Mouse (Mus musculus): Measurements from ENCODE around the gene Gm17359. TPM values are rescaled to one million over a fixed set of nuclear protein-coding genes. Genes with fewer than 3 reads are reported as not detected.

Gene Gm17359
- polyA plus RNA-seq, 1 experiment: 297 TPM

GRCm38 (mm10) chr3:79491614-79492013 lies 155.2 kb downstream of the Gm17359 start:
- no peaks in the 10 kb centered on the region for H3K27me3 ChIP-seq (ENCODE audit: control insufficient read depth, insufficient read depth, low read length)
- H3K4me1 ChIP-seq (ENCODE audit: control insufficient read depth, insufficient read depth, low read length): no peaks in the 10 kb centered on the region
- no peak overlapping the region for H3K4me3 ChIP-seq (ENCODE audit: control insufficient read depth, low read depth, low read length)
- H3K27ac ChIP-seq (ENCODE audit: control insufficient read depth, insufficient read depth, low read depth, low read length): no peak overlapping the region
- H3K36me3 ChIP-seq (ENCODE audit: control insufficient read depth, insufficient read depth, low read length): no peaks in the 10 kb centered on the region; the same call in 1 of the 2 replicates
- TF ChIP-seq POLR2A (IDR thresholded peaks at IDR 0.05; ENCODE audit: control insufficient read depth, low read depth, low read length) (no peak), CTCF (IDR thresholded peaks at IDR 0.05; ENCODE audit: control insufficient read depth, insufficient read depth, insufficient replicate concordance, low read depth, low read length) (no peak)

DNA sequence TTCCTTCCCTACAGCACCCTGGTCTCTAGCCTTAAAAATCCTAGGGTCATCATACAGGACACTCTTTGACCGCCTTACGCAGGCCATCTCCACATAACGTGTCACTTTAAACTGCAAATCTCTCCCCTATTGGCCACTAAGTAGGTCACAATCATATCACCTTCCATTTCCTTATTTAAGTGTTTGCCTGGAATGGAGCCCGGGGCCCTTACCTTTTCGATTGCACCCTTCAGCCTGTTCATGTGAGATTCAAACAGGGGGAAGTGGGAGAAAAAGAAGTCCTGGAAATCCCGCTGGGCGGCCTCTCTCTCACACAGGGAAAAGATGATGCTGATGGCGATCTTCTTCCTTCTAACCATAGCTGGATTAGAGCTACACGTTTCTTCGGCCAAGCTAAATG lies 156.6 kb downstream of the Gm17359 start:
- Histone ChIP-seq H3K4me3 (ENCODE audit: control insufficient read depth, low read depth, low read length) (no peak overlapping the region), H3K4me1 (ENCODE audit: control insufficient read depth, insufficient read depth, low read length) (no peaks in the 10 kb centered on the region), H3K36me3 (ENCODE audit: control insufficient read depth, insufficient read depth, low read length) (no peaks in the 10 kb centered on the region; the same call in 1 of the 2 replicates), H3K27ac (ENCODE audit: control insufficient read depth, insufficient read depth, low read depth, low read length) (no peak overlapping the region), H3K27me3 (ENCODE audit: control insufficient read depth, insufficient read depth, low read length) (no peaks in the 10 kb centered on the region)
- TF ChIP-seq CTCF (IDR thresholded peaks at IDR 0.05; ENCODE audit: control insufficient read depth, insufficient read depth, insufficient replicate concordance, low read depth, low read length) (no peak), POLR2A (IDR thresholded peaks at IDR 0.05; ENCODE audit: control insufficient read depth, low read depth, low read length) (no peak)

- Histone ChIP-seq H3K4me3 (ENCODE audit: control insufficient read depth, low read depth, low read length) (no peak overlapping the region), H3K27ac (ENCODE audit: control insufficient read depth, insufficient read depth, low read depth, low read length) (no peak overlapping the region), H3K27me3 (ENCODE audit: control insufficient read depth, insufficient read depth, low read length) (no peaks in the 10 kb centered on the region), H3K4me1 (ENCODE audit: control insufficient read depth, insufficient read depth, low read length) (no peaks in the 10 kb centered on the region), H3K36me3 (ENCODE audit: control insufficient read depth, insufficient read depth, low read length) (no peaks in the 10 kb centered on the region; the same call in 1 of the 2 replicates)
- TF ChIP-seq POLR2A (IDR thresholded peaks at IDR 0.05; ENCODE audit: control insufficient read depth, low read depth, low read length): no peak
- TF ChIP-seq CTCF (IDR thresholded peaks at IDR 0.05; ENCODE audit: control insufficient read depth, insufficient read depth, insufficient replicate concordance, low read depth, low read length): no peak
Measured at GRCm38 (mm10) chr3:79494028-79494427, 157.6 kb downstream of the Gm17359 start.

DNA sequence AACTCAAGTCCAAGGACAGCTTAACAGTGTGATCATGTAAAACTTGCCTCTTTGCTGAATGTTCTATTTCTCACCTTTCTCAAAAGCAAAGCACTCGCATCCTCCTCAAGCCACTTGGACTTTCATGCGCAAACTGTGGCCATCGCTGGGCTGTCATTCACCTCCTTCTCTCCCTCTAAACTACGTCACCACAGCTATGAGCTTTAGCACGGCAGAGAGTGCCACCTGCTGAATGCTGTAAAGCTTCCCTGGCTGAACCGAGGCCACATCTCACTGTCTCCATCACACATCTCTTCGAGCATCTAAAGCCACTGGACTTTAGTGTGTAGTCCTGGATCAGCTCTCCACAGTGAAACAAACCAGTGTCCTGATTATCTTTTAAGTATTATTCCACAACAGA lies 158.7 kb downstream of the Gm17359 start:
- Histone ChIP-seq H3K27me3 (ENCODE audit: control insufficient read depth, insufficient read depth, low read length) (no peaks in the 10 kb centered on the region), H3K4me1 (ENCODE audit: control insufficient read depth, insufficient read depth, low read length) (no peaks in the 10 kb centered on the region), H3K36me3 (ENCODE audit: control insufficient read depth, insufficient read depth, low read length) (no peaks in the 10 kb centered on the region; the same call in 1 of the 2 replicates), H3K4me3 (ENCODE audit: control insufficient read depth, low read depth, low read length) (no peak overlapping the region), H3K27ac (ENCODE audit: control insufficient read depth, insufficient read depth, low read depth, low read length) (no peak overlapping the region)
- TF ChIP-seq CTCF (IDR thresholded peaks at IDR 0.05; ENCODE audit: control insufficient read depth, insufficient read depth, insufficient replicate concordance, low read depth, low read length) (peak; percentile 3; the same call in 1 of the 2 replicates), POLR2A (IDR thresholded peaks at IDR 0.05; ENCODE audit: control insufficient read depth, low read depth, low read length) (no peak)

DNA sequence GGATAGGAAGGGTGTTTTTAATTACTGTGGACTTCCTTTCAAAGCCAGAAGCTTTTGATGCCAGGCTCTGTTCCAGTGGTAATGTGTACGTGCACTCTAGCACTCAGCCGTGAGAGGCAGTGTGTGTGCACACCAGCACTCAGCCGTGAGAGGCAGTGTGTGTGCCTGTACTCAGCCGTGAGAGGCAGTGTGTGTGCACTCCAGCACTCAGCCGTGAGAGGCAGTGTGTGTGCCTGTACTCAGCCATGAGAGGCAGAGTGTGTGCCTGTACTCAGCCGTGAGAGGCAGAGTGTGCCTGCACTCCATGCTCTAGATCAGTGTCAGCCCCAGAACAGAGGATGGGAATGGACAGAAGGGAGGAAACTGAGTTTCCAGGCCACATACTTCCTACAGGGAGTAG lies 160.2 kb downstream of the Gm17359 start:
- Histone ChIP-seq H3K27ac (ENCODE audit: control insufficient read depth, insufficient read depth, low read depth, low read length) (no peak overlapping the region), H3K4me3 (ENCODE audit: control insufficient read depth, low read depth, low read length) (no peak overlapping the region), H3K36me3 (ENCODE audit: control insufficient read depth, insufficient read depth, low read length) (no peaks in the 10 kb centered on the region; the same call in 1 of the 2 replicates), H3K27me3 (ENCODE audit: control insufficient read depth, insufficient read depth, low read length) (no peaks in the 10 kb centered on the region), H3K4me1 (ENCODE audit: control insufficient read depth, insufficient read depth, low read length) (no peaks in the 10 kb centered on the region)
- no peak; the same call in 1 of the 2 replicates for TF ChIP-seq CTCF (IDR thresholded peaks at IDR 0.05; ENCODE audit: control insufficient read depth, insufficient read depth, insufficient replicate concordance, low read depth, low read length)
- TF ChIP-seq POLR2A (IDR thresholded peaks at IDR 0.05; ENCODE audit: control insufficient read depth, low read depth, low read length): no peak

DNA sequence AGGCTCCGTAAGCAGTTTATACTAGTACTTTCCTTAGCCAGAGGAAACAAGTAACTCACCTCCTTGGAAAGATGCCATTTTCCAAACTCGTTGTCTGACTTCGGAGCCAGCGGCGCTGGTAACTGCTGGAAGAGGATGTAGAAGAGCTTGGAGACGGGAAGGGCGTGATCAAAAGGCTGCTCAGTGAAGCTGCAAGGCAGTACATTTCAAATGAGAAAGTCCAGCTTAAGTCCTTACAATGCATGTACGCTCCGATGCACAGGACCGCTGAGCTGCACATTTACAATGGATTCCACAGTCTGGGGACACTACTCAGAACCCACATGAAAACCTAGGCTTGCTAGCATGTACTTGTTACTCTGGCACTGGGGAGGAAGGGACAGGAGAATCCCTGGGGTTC lies 163.8 kb downstream of the Gm17359 start:
- Histone ChIP-seq H3K4me3 (ENCODE audit: control insufficient read depth, low read depth, low read length) (no peak overlapping the region), H3K4me1 (ENCODE audit: control insufficient read depth, insufficient read depth, low read length) (no peaks in the 10 kb centered on the region), H3K36me3 (ENCODE audit: control insufficient read depth, insufficient read depth, low read length) (no peaks in the 10 kb centered on the region; the same call in 1 of the 2 replicates), H3K27me3 (ENCODE audit: control insufficient read depth, insufficient read depth, low read length) (no peaks in the 10 kb centered on the region), H3K27ac (ENCODE audit: control insufficient read depth, insufficient read depth, low read depth, low read length) (no peak overlapping the region)
- TF ChIP-seq CTCF (IDR thresholded peaks at IDR 0.05; ENCODE audit: control insufficient read depth, insufficient read depth, insufficient replicate concordance, low read depth, low read length): no peak
- no peak for TF ChIP-seq POLR2A (IDR thresholded peaks at IDR 0.05; ENCODE audit: control insufficient read depth, low read depth, low read length)

DNA sequence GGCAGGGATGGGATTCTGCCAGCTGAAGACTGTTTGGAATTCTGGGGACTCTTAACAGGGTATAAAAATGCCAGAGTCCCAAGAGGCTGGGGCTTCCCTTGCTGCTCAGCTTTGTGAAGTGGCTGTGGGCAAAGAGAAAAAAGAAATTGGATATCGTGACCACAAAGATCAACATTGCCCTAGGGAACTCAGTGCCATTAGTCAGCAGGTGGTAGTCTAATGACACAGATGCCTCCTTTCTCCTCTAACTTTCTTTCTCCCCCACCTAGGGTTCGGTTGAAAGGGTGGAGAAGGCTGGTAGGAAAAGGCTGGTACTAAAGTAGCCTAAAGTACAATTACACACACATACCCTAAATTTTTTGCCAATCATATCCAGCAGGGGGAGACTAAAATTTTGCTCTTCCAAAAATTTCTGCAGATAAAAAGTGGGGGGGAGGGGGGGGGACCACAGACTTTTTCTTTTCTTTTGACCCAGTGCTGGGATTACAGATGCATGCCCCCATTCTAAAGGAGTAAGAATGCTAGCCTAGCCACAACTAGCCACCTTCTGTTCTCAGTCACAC lies 164.8 kb downstream of the Gm17359 start:
- H3K27ac ChIP-seq (ENCODE audit: control insufficient read depth, insufficient read depth, low read depth, low read length): no peak overlapping the region
- no peaks in the 10 kb centered on the region for H3K27me3 ChIP-seq (ENCODE audit: control insufficient read depth, insufficient read depth, low read length)
- no peaks in the 10 kb centered on the region for H3K4me1 ChIP-seq (ENCODE audit: control insufficient read depth, insufficient read depth, low read length)
- no peaks in the 10 kb centered on the region; the same call in 1 of the 2 replicates for H3K36me3 ChIP-seq (ENCODE audit: control insufficient read depth, insufficient read depth, low read length)
- TF ChIP-seq CTCF (IDR thresholded peaks at IDR 0.05; ENCODE audit: control insufficient read depth, insufficient read depth, insufficient replicate concordance, low read depth, low read length) (no peak), POLR2A (IDR thresholded peaks at IDR 0.05; ENCODE audit: control insufficient read depth, low read depth, low read length) (no peak)
- no peak overlapping the region for H3K4me3 ChIP-seq (ENCODE audit: control insufficient read depth, low read depth, low read length)

Other genes starting within 250 kb of the Gm17359 start
- 1.6 TPM in 2 replicates for gene Rapgef2, start 50.1 kb upstream of the Gm17359 start, polyA plus RNA-seq (2012; rRNA removed)
- gene Fnip2, start 231.1 kb downstream of the Gm17359 start, polyA plus RNA-seq (2012; rRNA removed): 2.0 and 2.1 TPM in 2 replicates

Measured in testis, adult 2 months (tissue).